Mouse (Mus musculus): ENCODE data around the gene Tfrc.

DNA sequence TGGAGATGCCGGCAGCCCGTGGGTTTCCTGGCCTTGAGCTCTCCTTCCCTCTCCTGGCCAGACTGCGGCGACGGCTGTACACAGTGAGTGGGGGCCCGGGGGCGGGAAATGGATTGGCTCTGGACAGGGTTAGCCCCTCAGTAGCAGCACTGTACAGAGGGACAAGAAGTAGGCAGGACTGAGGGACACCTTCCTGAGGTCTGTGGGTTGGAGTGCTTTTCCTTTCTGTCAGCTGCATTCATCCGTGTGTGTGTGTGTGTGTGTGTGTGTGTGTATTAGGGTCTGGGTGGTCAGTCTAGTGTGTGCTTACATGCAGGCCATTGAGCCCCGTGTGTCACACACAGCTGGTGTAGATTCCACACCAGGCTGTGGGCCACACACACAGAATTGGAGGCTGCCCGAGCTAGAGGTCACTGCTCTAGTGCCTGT is 52.8 kb downstream of the Tfrc start:
- TF ChIP-seq POLR2A (IDR thresholded peaks at IDR 0.05; ENCODE audit: low read depth, low read length) = no peak
- no peak for TF ChIP-seq CTCF (IDR thresholded peaks at IDR 0.05; ENCODE audit: borderline replicate concordance, insufficient read depth, low read length)
